Mouse (Mus musculus): Measurements from ENCODE around the gene Dct.

Gene Dct

GRCm38 (mm10) chr14:118051975-118052630 is at the start of gene Dct:
TSS of gene Dct (minus strand) at chr14:118052244.
- no peak for DNase-seq (ENCODE audit: low spot score)

- no peak for DNase-seq (ENCODE audit: low spot score)
Measured at GRCm38 (mm10) chr14:118101227-118101990, 49.4 kb upstream of the Dct start.

GRCm38 (mm10) chr14:118098265-118098664 is 46.2 kb upstream of the Dct start:
- no peak for DNase-seq (ENCODE audit: low spot score)

DNA sequence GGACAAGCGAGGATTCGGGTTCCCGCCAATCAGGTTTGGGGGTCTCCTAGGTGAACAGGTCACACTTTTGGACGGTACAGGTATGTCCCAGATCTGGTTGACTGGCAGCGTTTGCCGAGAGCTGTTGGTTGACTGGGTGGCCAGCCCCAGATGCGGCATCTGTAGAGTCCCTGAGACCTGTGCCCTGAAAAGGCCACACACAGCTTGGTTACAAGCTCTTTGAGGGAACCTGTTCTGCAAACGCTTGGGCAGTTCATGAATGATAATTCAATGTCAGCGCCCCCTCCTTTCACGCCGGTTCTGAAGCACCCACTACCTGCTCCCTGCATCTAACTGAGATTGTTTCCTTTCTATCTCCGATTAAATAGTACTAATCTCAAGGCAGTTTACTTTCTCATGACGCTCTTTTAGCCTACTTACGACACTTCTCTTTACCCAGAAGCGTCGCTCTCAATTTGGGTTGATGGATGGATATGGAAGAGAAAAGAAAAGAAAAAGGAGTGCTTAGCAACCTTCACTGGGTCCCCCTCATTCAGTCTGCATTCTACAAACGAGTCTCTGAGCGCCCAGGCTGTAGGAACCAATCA is 37.9 kb upstream of the Dct start:
- no peak for DNase-seq (ENCODE audit: low spot score)

- peak; percentile 91 for DNase-seq (ENCODE audit: low spot score)
Measured at GRCm38 (mm10) chr14:118089215-118089805, 37.3 kb upstream of the Dct start.

DNA sequence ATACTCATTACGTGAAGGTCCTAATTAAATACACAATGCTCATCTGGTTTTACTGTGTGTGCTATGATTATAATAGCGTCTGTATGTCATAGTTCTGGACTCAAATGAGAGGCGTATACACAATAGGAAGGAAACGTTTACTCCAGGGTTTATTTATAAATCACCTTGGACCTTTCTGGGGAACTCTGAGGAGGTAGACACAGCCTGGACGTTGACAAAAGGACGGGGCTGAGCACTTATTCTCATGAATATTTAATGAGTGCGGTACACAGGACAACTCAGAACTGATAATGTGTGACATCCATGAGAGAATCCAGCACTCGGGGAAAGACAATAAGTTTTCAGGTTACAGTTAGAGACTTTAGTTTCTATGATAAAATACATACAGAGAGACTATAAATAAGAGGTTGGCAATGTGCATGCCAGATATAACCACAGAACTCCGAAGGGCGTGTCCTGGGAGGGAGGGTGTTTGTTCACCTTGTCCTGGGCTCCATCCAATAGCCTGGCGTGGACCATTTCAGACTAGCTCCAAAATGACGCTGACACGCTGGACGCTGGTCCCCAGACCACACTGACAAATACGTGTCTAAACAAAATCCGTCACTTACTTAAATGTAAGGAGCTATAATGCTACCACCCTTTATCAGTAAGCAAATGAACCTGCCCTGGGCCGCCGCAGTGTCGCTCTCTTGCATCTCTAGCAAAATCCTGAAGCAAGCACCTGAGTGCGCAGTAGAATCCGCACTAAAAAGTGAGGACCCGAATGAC is 36.6 kb upstream of the Dct start:
- DNase-seq (ENCODE audit: low spot score) = no peak

DNA sequence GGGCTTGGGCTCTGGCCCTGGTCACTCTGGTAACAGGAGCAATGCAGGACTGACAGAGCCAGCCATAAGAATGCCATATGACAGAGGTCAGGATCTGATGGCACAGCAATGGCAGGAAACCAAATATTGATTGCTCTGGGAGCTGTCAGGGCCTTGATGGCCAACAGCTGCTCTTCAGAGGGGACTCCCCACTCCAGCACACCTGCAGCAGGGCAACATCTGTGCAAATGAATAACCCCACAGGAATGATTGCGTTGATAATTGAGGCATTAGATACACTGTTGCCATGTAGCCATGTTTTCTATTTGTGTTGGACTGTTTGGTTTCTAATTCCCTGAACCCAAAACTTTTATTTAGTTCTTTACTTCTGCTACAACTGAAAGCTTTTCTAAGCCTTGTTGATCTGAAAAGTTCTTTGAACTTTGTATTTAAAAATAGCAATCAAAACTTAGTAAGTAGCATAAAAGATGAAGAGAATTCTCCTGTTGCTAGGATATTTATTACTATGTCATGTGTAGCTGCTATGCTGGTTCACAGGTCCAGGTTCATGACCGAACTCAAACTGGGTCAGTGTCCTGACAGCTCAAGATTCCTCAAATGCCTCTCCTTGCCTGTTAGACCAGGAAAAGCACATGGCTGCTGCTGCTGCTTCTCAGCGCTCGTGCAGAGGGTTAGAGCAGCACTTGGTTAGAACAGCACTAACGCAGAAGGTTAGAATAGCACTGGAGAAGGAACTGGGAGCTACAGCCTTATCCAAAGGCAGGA is 34.4 kb upstream of the Dct start:
- DNase-seq (ENCODE audit: low spot score) = no peak

DNA sequence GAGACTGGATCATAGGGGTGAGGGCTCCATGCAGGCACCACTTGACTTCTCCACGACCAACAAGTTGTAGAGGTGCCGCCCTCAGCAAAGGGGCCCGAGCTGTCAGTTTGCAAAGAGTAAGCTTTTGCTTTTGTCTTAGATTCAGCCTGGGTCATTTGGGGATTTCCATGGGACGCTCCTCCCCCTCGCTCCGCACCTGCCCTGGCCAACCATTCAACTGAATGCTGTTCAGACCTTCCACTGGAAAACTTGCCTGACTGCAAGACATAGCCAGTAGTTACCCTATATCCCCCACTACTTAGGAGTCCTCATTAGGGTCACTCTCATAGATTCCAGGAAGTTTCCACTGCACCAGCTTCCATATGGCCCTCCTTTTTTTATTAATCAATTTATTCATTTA is 31.8 kb upstream of the Dct start:
- DNase-seq (ENCODE audit: low spot score) = no peak

GRCm38 (mm10) chr14:118080606-118081005 is 28.6 kb upstream of the Dct start:
- no peak for DNase-seq (ENCODE audit: low spot score)

- DNase-seq (ENCODE audit: low spot score) = no peak
Measured at GRCm38 (mm10) chr14:118070100-118070499, 18.1 kb upstream of the Dct start.

GRCm38 (mm10) chr14:118069439-118070079 is 17.5 kb upstream of the Dct start:
- no peak for DNase-seq (ENCODE audit: low spot score)

DNA sequence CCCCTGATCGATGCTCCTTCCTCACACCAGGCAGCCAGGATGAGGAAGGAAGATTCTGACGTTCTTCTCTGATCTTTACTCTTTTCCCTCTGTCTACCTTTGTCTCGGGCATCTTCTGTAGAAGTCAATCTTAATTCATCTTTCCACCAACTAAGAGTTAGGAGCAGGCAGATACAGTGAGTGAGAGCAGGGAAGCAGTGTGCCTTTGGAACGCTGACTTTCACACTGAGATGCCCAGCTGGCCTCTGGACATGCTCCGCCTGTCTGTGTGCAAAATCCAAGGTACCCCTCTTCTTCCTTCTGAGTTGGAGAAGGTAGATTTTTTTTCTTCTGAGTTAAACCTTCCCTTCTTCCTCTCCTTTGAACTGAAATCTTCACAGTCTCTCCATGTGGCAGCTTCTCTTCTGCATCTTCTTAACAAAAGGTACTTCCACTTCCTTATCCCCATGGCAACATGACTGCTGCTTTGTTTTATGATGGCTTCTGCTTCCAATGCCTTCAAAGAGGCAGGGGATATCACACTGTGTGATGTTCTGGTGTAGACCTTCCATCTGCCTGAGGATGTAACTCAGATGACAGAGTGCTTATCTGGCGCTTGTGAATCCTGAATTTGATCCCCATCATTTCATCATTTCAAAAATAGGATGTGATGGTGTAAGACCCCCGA is 9.9 kb upstream of the Dct start:
- no peak for DNase-seq (ENCODE audit: low spot score)

DNA sequence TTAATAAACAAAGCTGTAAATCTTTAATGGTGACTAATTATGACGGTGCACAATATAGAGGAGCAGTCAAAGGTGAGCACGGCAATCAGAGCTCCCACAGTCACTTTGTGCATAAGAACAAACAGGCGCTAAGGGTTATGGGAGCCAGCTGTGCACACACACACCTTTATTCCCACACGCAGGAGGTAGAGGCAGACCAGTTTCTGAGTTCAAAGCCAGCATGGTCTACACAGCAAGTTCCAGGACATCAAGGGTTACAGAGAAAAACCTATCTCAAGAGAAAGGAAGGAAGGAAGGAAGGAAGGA is 6.5 kb upstream of the Dct start:
- DNase-seq (ENCODE audit: low spot score) = no peak

DNA sequence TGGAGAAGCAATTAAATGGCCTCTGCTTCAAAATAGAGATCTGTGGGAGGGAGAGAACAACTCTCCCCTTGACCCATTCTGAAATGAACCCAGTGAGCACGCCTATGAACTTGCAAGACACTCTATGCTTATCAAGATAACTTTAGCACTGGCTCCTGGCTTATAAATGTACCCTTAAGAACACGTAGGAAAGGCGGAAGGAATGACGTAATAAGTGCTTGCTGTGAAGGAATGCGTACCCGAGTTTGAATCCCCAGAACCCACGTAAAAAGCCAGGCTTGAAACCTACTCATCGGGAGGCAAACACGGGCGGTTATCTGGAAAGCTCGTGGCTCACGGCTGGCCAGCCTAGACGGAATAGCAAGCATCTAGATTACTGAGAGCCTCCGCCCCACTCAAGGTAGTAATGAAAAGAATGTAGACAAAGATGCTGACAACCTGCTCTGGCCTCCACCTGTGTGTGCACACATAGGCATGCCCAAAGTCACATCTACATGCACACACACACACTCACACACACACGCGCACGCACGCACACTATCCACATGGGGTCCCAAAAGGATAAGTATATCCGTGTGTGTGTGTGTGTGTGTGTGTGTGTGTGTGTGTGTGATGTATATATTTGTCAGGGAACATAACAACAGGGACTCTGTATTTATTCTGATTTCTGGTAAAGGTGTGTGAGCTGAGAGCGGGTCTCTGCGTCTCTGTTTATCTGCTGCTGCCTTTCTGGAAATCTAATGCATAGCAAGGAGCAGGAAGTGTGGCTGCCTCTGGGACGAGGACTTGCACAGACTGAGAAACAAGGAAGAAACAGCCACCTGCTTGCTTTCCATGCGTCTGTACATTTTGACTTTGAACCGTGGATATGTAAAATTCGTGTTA is 5.9 kb upstream of the Dct start:
- no peak for DNase-seq (ENCODE audit: low spot score)

- no peak for DNase-seq (ENCODE audit: low spot score)
Measured at GRCm38 (mm10) chr14:118052770-118053169, 726 bp upstream of the Dct start.

GRCm38 (mm10) chr14:118051396-118051795 is 648 bp downstream of the Dct start:
- DNase-seq (ENCODE audit: low spot score) = no peak

- DNase-seq (ENCODE audit: low spot score) = no peak
Measured at GRCm38 (mm10) chr14:118050990-118051389, 1.1 kb downstream of the Dct start.

DNA sequence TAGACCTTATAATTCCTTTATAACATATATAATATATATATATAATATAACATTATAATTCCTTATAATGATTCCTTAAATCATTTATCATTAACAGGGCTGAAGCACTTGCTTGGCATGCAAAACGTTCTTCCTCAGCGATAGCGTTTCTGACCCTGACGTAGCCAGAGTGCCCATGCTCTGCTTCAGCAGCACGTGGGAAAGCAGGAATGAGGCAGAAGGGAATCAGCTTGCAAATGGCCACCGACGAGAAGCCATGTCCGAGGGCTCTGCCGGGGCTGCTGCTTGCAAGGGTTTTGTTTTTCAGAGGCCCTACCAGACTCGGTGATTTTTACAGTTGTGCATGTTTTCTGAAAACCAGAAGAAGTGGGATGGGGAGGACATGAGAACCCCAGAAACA is 1.6 kb downstream of the Dct start:
- no peak for DNase-seq (ENCODE audit: low spot score)

GRCm38 (mm10) chr14:118049648-118050238 is 2.3 kb downstream of the Dct start:
- DNase-seq (ENCODE audit: low spot score) = no peak
